Mouse (Mus musculus) liver, postnatal 0 days (tissue): ENCODE data around the gene Foxn2. TPM values are rescaled to one million over a fixed set of nuclear protein-coding genes. Genes with fewer than 3 reads are reported as not detected.

ENCODE experiments used
- ATAC-seq: fragments of 200-750 bp; cut with Nextera tagmentation; 2 replicates; pipeline ENCODE4 v1.8.0; 2017; ENCODE audit warnings: mild to moderate bottlenecking, moderate library complexity
- DNase-seq: peaks from one replicate; pipeline ENCODE4 v3.0.0-alpha.2; 2016
- H3K27ac ChIP-seq: fragments of 300-500 bp; sonication (generic); 2 replicates; pipeline ENCODE4 v1.5.1; 2014; ENCODE audit warnings: antibody characterized with exemption, moderate library complexity, mild to moderate bottlenecking, low read depth
- H3K27me3 ChIP-seq: fragments of 300-500 bp; sonication (generic); 2 replicates; pipeline ENCODE4 v1.6.1; 2014; ENCODE audit warnings: low read length, control low read depth, mixed read lengths; ENCODE audit not compliant: insufficient read depth
- H3K36me3 ChIP-seq: fragments of 300-500 bp; sonication (generic); replicated peaks from 2 replicates; pipeline ENCODE4 v1.6.1; 2014; ENCODE audit warnings: mild to moderate bottlenecking, control low read depth, low read length, moderate library complexity, mixed read lengths; ENCODE audit not compliant: insufficient read depth
- H3K4me1 ChIP-seq: fragments of 300-500 bp; sonication (generic); 2 replicates; pipeline ENCODE4 v1.6.1; 2014; ENCODE audit warnings: antibody characterized with exemption, mild to moderate bottlenecking, control low read depth; ENCODE audit not compliant: insufficient read depth
- H3K4me2 ChIP-seq: fragments of 300-500 bp; sonication (generic); 2 replicates; pipeline ENCODE4 v1.6.1; 2014; ENCODE audit warnings: low read depth, mild to moderate bottlenecking, low read length, moderate library complexity, mixed read lengths
- H3K4me3 ChIP-seq: fragments of 300-500 bp; sonication (generic); 2 replicates; pipeline ENCODE4 v1.5.1; 2014; ENCODE audit warnings: low read depth, low read length
- H3K9ac ChIP-seq: fragments of 300-500 bp; sonication (generic); replicated peaks from 2 replicates; pipeline ENCODE4 v1.6.1; 2014; ENCODE audit warnings: mild to moderate bottlenecking, moderate library complexity
- H3K9me3 ChIP-seq: fragments of 300-500 bp; sonication (generic); 2 replicates; pipeline ENCODE4 v1.6.1; 2016; ENCODE audit warnings: mild to moderate bottlenecking, control low read depth, low read length, mixed read lengths
- CTCF ChIP-seq: sonication (generic); IDR thresholded peaks from 2 replicates; pipeline ENCODE4 v1.5.1; 2016; ENCODE audit warnings: antibody characterized with exemption, low read depth
- EP300 ChIP-seq: IDR thresholded peaks from 2 replicates; pipeline ENCODE4 v1.6.1; 2016; ENCODE audit warnings: antibody characterized with exemption, low read depth, mild to moderate bottlenecking
- WGBS: fragments of 180-500 bp; shearing (Covaris S2); extraction: QIAGEN DNeasy Blood & Tissue Kit; methylation state at CpG from one replicate; pipeline ENCODE4 v1.1.7; 2014; ENCODE audit not compliant: insufficient replicate concordance; 5-methylcytosine and 5-hydroxymethylcytosine counted together
- polyA plus RNA-seq: library from polyadenylated mRNA; unstranded; fragments of >200 nt; fragmentation: Nextera tagmentation; extraction: Ambion mirVana; gene quantifications from 2 replicates; pipeline ENCODE4 v1.2.1, GENCODE M21; 2015

Foxn2 gene
- polyA plus RNA-seq, 1 experiment from 2014 or later: 6.6 TPM

- Histone ChIP-seq H3K27me3 (no peaks in the 10 kb centered on the region), H3K9ac (no peak overlapping the region), H3K27ac (no peak overlapping the region), H3K4me2 (no peak overlapping the region), H3K36me3 (no peaks in the 10 kb centered on the region), H3K9me3 (no peaks in the 10 kb centered on the region), H3K4me3 (no peak overlapping the region), H3K4me1 (0 out of 2 replicates have a peak, but pooled peaks cover 9% of the 10 kb centered on the region)
- WGBS: 77% methylated on average over 10 of the region's 10 CpGs
- TF ChIP-seq CTCF: no peak
- no peak for TF ChIP-seq EP300
- no peak for ATAC-seq
- peak; percentile 9 for DNase-seq
These were observed 66.9 kb downstream of the Foxn2 start for GRCm38 (mm10) chr17:88507376-88507775.

DNA sequence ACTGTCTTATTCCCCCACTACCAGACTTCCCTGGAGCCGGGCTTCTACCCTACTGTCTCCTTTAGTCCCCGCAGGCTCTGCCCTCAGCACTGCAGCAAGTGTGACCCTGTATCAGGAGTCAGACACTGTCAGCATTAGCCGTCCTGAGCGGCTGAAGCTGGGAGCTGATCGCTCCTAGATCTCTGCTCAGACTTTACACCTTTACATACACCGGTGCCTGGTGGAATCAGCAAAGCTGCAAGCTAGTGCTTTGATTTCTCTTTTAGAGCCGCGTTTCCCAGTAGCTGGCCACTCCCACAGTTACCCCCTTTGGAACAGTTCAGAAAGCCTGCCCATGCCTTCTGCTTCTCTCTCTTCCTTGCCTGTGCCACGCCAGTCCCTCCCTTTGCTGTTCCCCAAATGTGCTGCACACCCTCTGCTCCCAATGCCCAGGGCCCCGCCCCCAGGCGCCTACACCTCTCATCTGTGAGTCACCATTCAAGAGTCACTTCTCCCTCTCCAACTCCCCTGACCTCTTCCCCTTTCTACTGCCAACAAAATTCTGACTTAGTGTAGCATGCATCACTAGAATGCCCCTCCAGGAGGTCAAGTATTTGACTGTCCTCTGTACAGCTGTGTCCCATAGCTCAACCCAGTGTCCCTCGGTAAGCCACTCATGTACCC is 68.5 kb downstream of the Foxn2 start:
- 18% methylated on average over 12 of the region's 12 CpGs for WGBS
- peak; percentile 88 for ATAC-seq
- Histone ChIP-seq H3K36me3 (no peaks in the 10 kb centered on the region), H3K9me3 (no peaks in the 10 kb centered on the region), H3K4me2 (peak overlapping the region; percentile 56), H3K27me3 (no peaks in the 10 kb centered on the region), H3K9ac (peak overlapping the region; percentile 28; the same call in 1 of the 2 replicates), H3K4me3 (no peak overlapping the region), H3K4me1 (0 out of 2 replicates have a peak, but pooled peaks cover 9% of the 10 kb centered on the region), H3K27ac (no peak overlapping the region)
- no peak for TF ChIP-seq CTCF
- no peak for TF ChIP-seq EP300
- DNase-seq: peak; percentile 83

DNA sequence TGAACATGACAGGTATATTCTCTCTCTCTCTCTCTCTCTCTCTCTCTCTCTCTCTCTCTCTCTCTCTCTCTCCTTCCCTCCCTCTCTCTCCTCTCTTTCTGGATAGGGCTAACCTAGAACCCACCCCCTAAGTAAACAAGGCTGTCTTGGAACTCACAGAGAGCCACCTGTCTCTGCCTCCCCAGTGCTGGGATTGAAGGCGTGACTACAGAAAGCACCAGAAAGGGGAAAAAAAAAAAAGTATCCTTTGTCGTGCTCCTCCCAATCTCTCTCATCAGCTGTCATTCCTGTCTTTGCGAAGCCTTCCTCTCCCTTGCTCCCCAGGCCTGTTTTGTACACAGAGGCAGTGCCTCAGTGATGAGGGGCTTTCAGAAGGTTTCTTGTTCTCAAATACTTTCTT is 69.5 kb downstream of the Foxn2 start:
- no peak for DNase-seq
- Histone ChIP-seq H3K27ac (no peak overlapping the region), H3K4me1 (0 out of 2 replicates have a peak, but pooled peaks cover 9% of the 10 kb centered on the region), H3K9me3 (no peaks in the 10 kb centered on the region), H3K27me3 (no peaks in the 10 kb centered on the region), H3K36me3 (no peaks in the 10 kb centered on the region), H3K9ac (no peak overlapping the region), H3K4me2 (no peak overlapping the region), H3K4me3 (no peak overlapping the region)
- no peak for ATAC-seq
- WGBS: 64% methylated on average over 3 of the region's 3 CpGs
- TF ChIP-seq CTCF: no peak
- no peak for TF ChIP-seq EP300

- Histone ChIP-seq H3K27me3 (no peaks in the 10 kb centered on the region), H3K9ac (no peak overlapping the region), H3K4me2 (no peak overlapping the region; the same call in 1 of the 2 replicates), H3K4me1 (0 out of 2 replicates have a peak, but pooled peaks cover 9% of the 10 kb centered on the region), H3K4me3 (no peak overlapping the region), H3K27ac (no peak overlapping the region), H3K9me3 (peaks cover 3% of the 10 kb centered on the region), H3K36me3 (no peaks in the 10 kb centered on the region)
- TF ChIP-seq CTCF: peak; percentile 94
- TF ChIP-seq EP300: no peak
- DNase-seq: peak; percentile 89
- WGBS: 27% methylated on average over 10 of the region's 10 CpGs
- ATAC-seq: peak; percentile 59
These were observed 70.6 kb downstream of the Foxn2 start for GRCm38 (mm10) chr17:88511095-88511551.

- TF ChIP-seq CTCF: no peak
- TF ChIP-seq EP300: no peak
- Histone ChIP-seq H3K4me3 (no peak overlapping the region), H3K36me3 (no peaks in the 10 kb centered on the region), H3K9me3 (peaks cover 3% of the 10 kb centered on the region), H3K4me2 (no peak overlapping the region), H3K27ac (peak overlapping the region; percentile 11; the same call in 1 of the 2 replicates), H3K9ac (no peak overlapping the region), H3K27me3 (no peaks in the 10 kb centered on the region), H3K4me1 (peaks cover 10% of the 10 kb centered on the region)
- DNase-seq (peak; percentile 15), ATAC-seq (0 out of 2 replicates have a peak, but pooled peaks have one; percentile 40)
- 50% methylated on average over 7 of the region's 7 CpGs for WGBS
These were observed 76.0 kb downstream of the Foxn2 start for GRCm38 (mm10) chr17:88516477-88516876.

DNA sequence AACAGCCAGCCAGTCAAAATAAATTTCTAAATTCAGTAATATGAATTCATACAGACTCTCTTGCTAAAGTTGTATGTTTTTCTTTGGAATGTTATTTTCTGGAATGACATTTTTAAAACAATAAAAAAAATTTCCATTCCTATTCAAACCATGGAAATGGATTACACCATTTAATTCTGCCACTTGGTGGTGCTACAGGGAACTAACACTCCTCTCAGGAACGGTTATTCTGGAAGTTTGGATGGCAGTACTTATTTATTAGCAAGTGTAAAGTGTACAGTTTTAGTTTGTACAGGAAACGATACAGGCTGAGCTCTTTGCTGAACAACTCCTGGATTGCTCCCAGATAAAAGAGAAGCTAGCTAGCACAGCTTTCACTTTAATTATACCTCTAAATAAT is 87.3 kb downstream of the Foxn2 start:
- H3K9me3 ChIP-seq: no peaks in the 10 kb centered on the region
- no peak overlapping the region for H3K27ac ChIP-seq
- 21% methylated on average over 2 of the region's 2 CpGs for WGBS
- H3K4me2 ChIP-seq: no peak overlapping the region
- no peak overlapping the region for H3K4me3 ChIP-seq
- TF ChIP-seq CTCF: peak; percentile 64
- no peak for TF ChIP-seq EP300
- no peak overlapping the region for H3K9ac ChIP-seq
- DNase-seq (peak; percentile 11), ATAC-seq (no peak)
- no peaks in the 10 kb centered on the region for H3K27me3 ChIP-seq
- no peaks in the 10 kb centered on the region for H3K36me3 ChIP-seq
- H3K4me1 ChIP-seq: peaks cover 14% of the 10 kb centered on the region
